Mouse (Mus musculus) heart, postnatal 10 days (tissue): Measurements from ENCODE around the gene Nr1h5. TPM values are rescaled to one million over a fixed set of nuclear protein-coding genes. Genes with fewer than 3 reads are reported as not detected.

ENCODE experiments used
- DNase-seq, 2 experiments: peaks; one replicate each; pipeline ENCODE4 v3.0.0; 2021
- intact Hi-C: fragments of 180-260 bp; cut with DNase I; formaldehyde crosslinking; loops from one replicate; pipeline ENCODE4 v1.15.1; 2025
- total RNA-seq, 2 experiments: library from RNA; stranded (reverse); gene quantifications; 2 replicates each; pipeline ENCODE4 v1.2.3; 2021

The Nr1h5 gene
- total RNA-seq, 2 experiments from 2014 or later: not detected

GRCm38 (mm10) chr3:102899136-102899535 is 64.8 kb downstream of the Nr1h5 start:
- no peak for DNase-seq
- intact Hi-C loops: no loop called here

Other genes starting within 250 kb of the Nr1h5 start
- gene Tspan2, start 229.6 kb downstream of the Nr1h5 start, total RNA-seq: 10 to 100 TPM; 30.9 to 31.9 TPM
- not detected for gene Tshb, start 181.4 kb downstream of the Nr1h5 start, total RNA-seq
- under 1 TPM in 1 of 2 experiments, not detected in 1; 0.10 TPM for gene Sycp1, start 28.0 kb downstream of the Nr1h5 start, total RNA-seq
- gene Sike1, start 31.6 kb upstream of the Nr1h5 start, total RNA-seq: 100 to 1,000 TPM; 111 to 123 TPM
- gene Csde1, start 56.3 kb upstream of the Nr1h5 start, total RNA-seq: 100 to 1,000 TPM; 395 to 417 TPM
- gene Nras, start 94.2 kb upstream of the Nr1h5 start, total RNA-seq: 100 to 1,000 TPM; 103 to 105 TPM
- gene Ampd1, start 109.9 kb upstream of the Nr1h5 start, total RNA-seq: not detected
- 1 to 10 TPM; 3.7 to 4.0 TPM for gene Dennd2c, start 138.5 kb upstream of the Nr1h5 start, total RNA-seq
- 10 to 100 TPM; 55.5 to 61.6 TPM for gene Bcas2, start 207.5 kb upstream of the Nr1h5 start, total RNA-seq